Mouse (Mus musculus) stomach, embryonic 14.5 days (tissue): ENCODE data around the gene Hsd3b7. TPM values are rescaled to one million over a fixed set of nuclear protein-coding genes. Genes with fewer than 3 reads are reported as not detected.
"Not testable (repeated sequence)": the region's sequence is repeated elsewhere in the genome, so short reads cannot be mapped to it uniquely, and the experiment has no call there.

ENCODE experiments used
- ATAC-seq: fragments of 200-750 bp; cut with Nextera tagmentation; 2 replicates; pipeline ENCODE4 v1.8.0; 2017; ENCODE audit warnings: low read depth, moderate TSS enrichment; ENCODE audit not compliant: insufficient number of reproducible peaks, insufficient read depth, low FRiP score
- H3K27ac ChIP-seq: fragments of 300-500 bp; sonication (generic); 2 replicates; pipeline ENCODE4 v1.5.1; 2014; ENCODE audit warnings: mild to moderate bottlenecking, low read length, moderate library complexity, mixed read lengths
- H3K27me3 ChIP-seq: fragments of 300-500 bp; sonication (generic); 2 replicates; pipeline ENCODE4 v1.6.1; 2014; ENCODE audit warnings: low read length, control low read depth, mixed read lengths; ENCODE audit not compliant: control insufficient read depth, insufficient read depth
- H3K36me3 ChIP-seq: fragments of 300-500 bp; sonication (generic); 2 replicates; pipeline ENCODE4 v1.6.1; 2014; ENCODE audit warnings: mild to moderate bottlenecking, control low read depth, low read length, moderate library complexity, mixed read lengths; ENCODE audit not compliant: control insufficient read depth, insufficient read depth
- H3K4me1 ChIP-seq: fragments of 300-500 bp; sonication (generic); 2 replicates; pipeline ENCODE4 v1.6.1; 2014; ENCODE audit warnings: low read length, control low read depth, mixed read lengths; ENCODE audit not compliant: control insufficient read depth, insufficient read depth
- H3K4me2 ChIP-seq: fragments of 300-500 bp; sonication (generic); replicated peaks from 2 replicates; pipeline ENCODE4 v1.6.1; 2014; ENCODE audit warnings: low read depth, low read length, control low read depth
- H3K4me3 ChIP-seq: fragments of 300-500 bp; sonication (generic); 2 replicates; pipeline ENCODE4 v1.5.1; 2014; ENCODE audit warnings: low read depth, low read length, control low read depth
- H3K9ac ChIP-seq: fragments of 300-500 bp; sonication (generic); replicated peaks from 2 replicates; pipeline ENCODE4 v1.6.1; 2014; ENCODE audit warnings: low read depth, mild to moderate bottlenecking, control low read depth, low read length, moderate library complexity, mixed read lengths
- H3K9me3 ChIP-seq: fragments of 300-500 bp; sonication (generic); 2 replicates; pipeline ENCODE4 v1.6.1; 2016; ENCODE audit warnings: low read depth, low read length, control low read depth; ENCODE audit not compliant: control insufficient read depth
- WGBS: fragments of 180-500 bp; shearing (Covaris S2); extraction: QIAGEN DNeasy Blood & Tissue Kit; methylation state at CpG from one replicate; pipeline ENCODE4 v1.1.7; 2014; 5-methylcytosine and 5-hydroxymethylcytosine counted together
- polyA plus RNA-seq: library from polyadenylated mRNA; unstranded; fragments of >200 nt; fragmentation: Nextera tagmentation; extraction: Ambion mirVana; gene quantifications from 2 replicates; pipeline ENCODE4 v1.2.1, GENCODE M21; 2014

Gene Hsd3b7
- polyA plus RNA-seq, 1 experiment from 2014 or later = 22.7 TPM

GRCm38 (mm10) chr7:127835550-127835949 is 35.1 kb downstream of the Hsd3b7 start:
- WGBS = 80% methylated on average over 2 of the region's 2 CpGs
- H3K4me2 ChIP-seq = no peak overlapping the region
- ATAC-seq = no peak

DNA sequence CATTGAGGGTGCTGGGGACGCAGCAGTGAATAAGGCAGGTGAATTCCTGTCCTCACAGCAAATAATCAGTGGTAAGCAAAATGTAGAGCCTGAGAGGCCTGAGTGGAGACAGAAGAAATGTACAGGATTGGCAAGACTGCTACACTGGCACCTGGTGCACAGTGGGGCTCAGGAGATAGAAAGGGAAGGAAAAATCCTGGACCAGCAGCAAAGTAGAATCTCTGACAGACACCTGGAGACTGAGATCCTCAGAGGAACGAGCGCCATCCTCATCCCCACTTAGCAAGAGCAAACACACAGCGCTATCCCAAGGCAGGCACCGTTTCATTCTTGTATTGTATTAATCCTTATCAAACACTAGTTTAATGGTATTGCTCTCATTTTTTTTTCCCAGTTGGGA is 37.1 kb downstream of the Hsd3b7 start:
- Histone ChIP-seq H3K27me3 (no peaks in the 10 kb centered on the region), H3K4me3 (no peak overlapping the region), H3K9me3 (no peaks in the 10 kb centered on the region), H3K27ac (no peak overlapping the region), H3K4me1 (peaks cover under 1% of the 10 kb centered on the region), H3K36me3 (no peaks in the 10 kb centered on the region), H3K9ac (no peak overlapping the region), H3K4me2 (no peak overlapping the region)
- no peak for ATAC-seq
- 88% methylated on average over 5 of the region's 5 CpGs for whole genome bisulfite sequencing

More at GRCm38 (mm10) chr7:127835550-127835949, 35.1 kb downstream of the Hsd3b7 start:
- Histone ChIP-seq H3K36me3 (no peaks in the 10 kb centered on the region), H3K9ac (no peak overlapping the region), H3K27me3 (no peaks in the 10 kb centered on the region), H3K27ac (no peak overlapping the region), H3K9me3 (no peaks in the 10 kb centered on the region), H3K4me3 (no peak overlapping the region), H3K4me1 (no peaks in the 10 kb centered on the region)

GRCm38 (mm10) chr7:127837878-127838277 is 37.5 kb downstream of the Hsd3b7 start:
- H3K4me2 ChIP-seq, H3K27ac ChIP-seq, H3K9ac ChIP-seq, H3K4me3 ChIP-seq, ATAC-seq, H3K36me3 ChIP-seq, H3K4me1 ChIP-seq, H3K27me3 ChIP-seq, H3K9me3 ChIP-seq: not testable (repeated sequence)
- WGBS = 83% methylated on average over 4 of the region's 4 CpGs

GRCm38 (mm10) chr7:127840031-127840430 is 39.6 kb downstream of the Hsd3b7 start:
- H3K27me3 ChIP-seq, H3K9ac ChIP-seq, ATAC-seq, H3K27ac ChIP-seq, H3K4me3 ChIP-seq, H3K4me1 ChIP-seq, H3K4me2 ChIP-seq, H3K9me3 ChIP-seq: not testable (repeated sequence)
- 71% methylated on average over 2 of the region's 2 CpGs for WGBS
- H3K36me3 ChIP-seq = peaks cover 15% of the 10 kb centered on the region

GRCm38 (mm10) chr7:127840886-127841285 is 40.5 kb downstream of the Hsd3b7 start:
- Histone ChIP-seq H3K4me2 (peak overlapping the region; percentile 91), H3K4me1 (peaks cover 4% of the 10 kb centered on the region), H3K9ac (peak overlapping the region; percentile 61; the same call in 1 of the 2 replicates), H3K9me3 (no peaks in the 10 kb centered on the region), H3K36me3 (peaks cover 15% of the 10 kb centered on the region), H3K27ac (peak overlapping the region; percentile 94), H3K27me3 (no peaks in the 10 kb centered on the region), H3K4me3 (peak overlapping the region; percentile 84)
- peak; percentile 23; the same call in 1 of the 2 replicates for ATAC-seq
- WGBS = 3% methylated on average over 15 of the region's 15 CpGs

DNA sequence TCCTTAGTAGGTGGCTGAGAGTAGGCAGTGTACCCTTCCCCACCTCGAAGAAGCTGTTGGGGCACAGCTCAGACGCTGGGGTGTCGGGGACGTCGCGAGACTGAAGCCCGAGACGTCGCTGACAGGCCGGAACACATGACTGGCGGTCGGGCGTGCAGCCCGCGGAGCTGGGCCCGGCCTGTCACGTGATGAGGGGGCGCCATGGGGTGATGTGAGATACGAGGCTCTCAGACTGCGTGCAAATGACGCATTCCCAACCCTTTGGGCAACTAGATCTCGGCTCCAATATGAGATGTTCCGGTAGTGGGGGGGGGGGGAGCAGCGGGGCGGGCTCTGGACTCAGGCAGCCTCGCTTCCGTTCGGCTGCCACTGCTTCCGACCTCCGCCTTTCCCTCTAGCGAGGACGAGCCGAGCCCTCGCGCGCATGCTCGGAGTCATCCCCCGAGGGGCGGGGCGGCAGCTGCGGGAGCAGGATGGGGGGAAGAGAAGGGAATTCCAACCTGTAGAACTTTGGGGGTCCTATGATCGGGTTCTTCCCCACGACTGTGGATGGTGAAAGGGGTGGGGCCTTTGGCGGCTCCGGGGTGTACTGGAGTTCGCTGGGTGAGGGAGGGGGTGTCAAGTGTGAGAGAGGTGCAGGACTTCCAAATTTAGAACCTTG is 41.1 kb downstream of the Hsd3b7 start:
- Histone ChIP-seq H3K27me3 (no peaks in the 10 kb centered on the region), H3K9ac (peak overlapping the region; percentile 61), H3K4me2 (peak overlapping the region; percentile 91), H3K4me3 (peak overlapping the region; percentile 84), H3K36me3 (peaks cover 18% of the 10 kb centered on the region), H3K27ac (peak overlapping the region; percentile 94), H3K9me3 (no peaks in the 10 kb centered on the region), H3K4me1 (peaks cover 4% of the 10 kb centered on the region)
- peak; percentile 93 for ATAC-seq
- under 1% methylated on average over 39 of the region's 46 CpGs for WGBS

- peak overlapping the region; percentile 91 for H3K4me2 ChIP-seq
These were observed 41.8 kb downstream of the Hsd3b7 start for GRCm38 (mm10) chr7:127842001-127842718.

GRCm38 (mm10) chr7:127849973-127850875 is 49.8 kb downstream of the Hsd3b7 start:
- no peak overlapping the region for H3K4me3 ChIP-seq
- H3K27ac ChIP-seq = no peak overlapping the region
- no peak overlapping the region for H3K9ac ChIP-seq
- ATAC-seq = no peak
- H3K36me3 ChIP-seq = peaks cover 12% of the 10 kb centered on the region; the same call in 1 of the 2 replicates
- 77% methylated on average over 6 of the region's 6 CpGs for WGBS
- no peaks in the 10 kb centered on the region for H3K4me1 ChIP-seq
- H3K4me2 ChIP-seq = no peak overlapping the region
- no peaks in the 10 kb centered on the region for H3K9me3 ChIP-seq
- H3K27me3 ChIP-seq = no peaks in the 10 kb centered on the region

More at GRCm38 (mm10) chr7:127842001-127842718, 41.8 kb downstream of the Hsd3b7 start:
- Histone ChIP-seq H3K9ac (peak overlapping the region; percentile 61), H3K4me3 (peak overlapping the region; percentile 84), H3K9me3 (no peaks in the 10 kb centered on the region), H3K4me1 (peaks cover 4% of the 10 kb centered on the region), H3K36me3 (peaks cover 23% of the 10 kb centered on the region), H3K27me3 (no peaks in the 10 kb centered on the region), H3K27ac (peak overlapping the region; percentile 94)
- WGBS = under 1% methylated on average over 40 of the region's 40 CpGs
- peak; percentile 64 for ATAC-seq
